Mouse (Mus musculus) ES-Bruce4 (cell line): ENCODE data around the gene Avpr2. TPM values are rescaled to one million over a fixed set of nuclear protein-coding genes. Genes with fewer than 3 reads are reported as not detected.

Experiments used
- H3K27ac ChIP-seq: 2 replicates; pipeline ENCODE4 v1.5.1; 2012; ENCODE audit warnings: low read length, inconsistent platforms; ENCODE audit not compliant: insufficient read depth
- H3K27me3 ChIP-seq: 2 replicates; pipeline ENCODE4 v1.6.1; 2012; ENCODE audit warnings: mild to moderate bottlenecking, low read length, inconsistent platforms; ENCODE audit not compliant: control insufficient read depth, poor library complexity, insufficient read depth, severe bottlenecking
- H3K36me3 ChIP-seq: 2 replicates; pipeline ENCODE4 v1.6.1; 2012; ENCODE audit warnings: inconsistent platforms, mild to moderate bottlenecking, low read length, moderate library complexity; ENCODE audit not compliant: control insufficient read depth, poor library complexity, insufficient read depth, severe bottlenecking
- H3K4me1 ChIP-seq: one replicate; pipeline ENCODE4 v1.8.1; 2011; ENCODE audit warnings: low read length; ENCODE audit not compliant: control insufficient read depth, insufficient read depth
- H3K4me3 ChIP-seq: 2 replicates; pipeline ENCODE4 v1.5.1; 2011; ENCODE audit warnings: low read depth, mild to moderate bottlenecking, low read length
- H3K9ac ChIP-seq: 2 replicates; pipeline ENCODE4 v1.6.1; 2012; ENCODE audit warnings: low read depth, mild to moderate bottlenecking, inconsistent platforms; ENCODE audit not compliant: poor library complexity, severe bottlenecking
- H3K9me3 ChIP-seq: replicated peaks from 2 replicates; pipeline ENCODE4 v1.6.1; 2012; ENCODE audit warnings: mild to moderate bottlenecking, low read length, inconsistent platforms; ENCODE audit not compliant: control insufficient read depth, poor library complexity, insufficient read depth, severe bottlenecking
- CTCF ChIP-seq: IDR thresholded peaks from one replicate; pipeline ENCODE4 v1.8.1; 2011; ENCODE audit warnings: low read depth, low read length
- EP300 ChIP-seq: IDR thresholded peaks from 2 replicates; pipeline ENCODE4 v1.6.1; 2011; ENCODE audit warnings: low read depth, low read length; ENCODE audit not compliant: insufficient read depth
- POLR2A ChIP-seq: IDR thresholded peaks from one replicate; pipeline ENCODE4 v1.8.1; 2011; ENCODE audit warnings: low read length; ENCODE audit not compliant: insufficient read depth
- polyA plus RNA-seq: library from polyadenylated mRNA; stranded (reverse); fragments of >200 nt; gene quantifications from 2 replicates; pipeline ENCODE4 v1.2.4, GENCODE M21; 2011; ENCODE audit warnings: low read depth; ENCODE audit not compliant: missing spikeins, insufficient read depth, insufficient read length

Avpr2 gene
- polyA plus RNA-seq, 1 experiment: not detected

- H3K36me3 ChIP-seq: peaks cover 52% of the 10 kb centered on the region
- no peak overlapping the region for H3K27ac ChIP-seq
- H3K4me3 ChIP-seq: no peak overlapping the region
- H3K9ac ChIP-seq: no peak overlapping the region
- H3K27me3 ChIP-seq: no peaks in the 10 kb centered on the region
- no peaks in the 10 kb centered on the region for H3K4me1 ChIP-seq
- TF ChIP-seq CTCF (no peak), EP300 (no peak), POLR2A (no peak)
- H3K9me3 ChIP-seq: no peaks in the 10 kb centered on the region
Observed at GRCm38 (mm10) chrX:73942294-73942693, 50.4 kb downstream of the Avpr2 start.

Other genes with a start within 250 kb of the Avpr2 start
- gene Pnck, start 232.0 kb upstream of the Avpr2 start, polyA plus RNA-seq: 3.9 and 5.1 TPM in 2 replicates
- gene Slc6a8, start 219.0 kb upstream of the Avpr2 start, polyA plus RNA-seq: 74.8 and 76.8 TPM in 2 replicates
- 120 and 123 TPM in 2 replicates for gene Bcap31, start 175.9 kb upstream of the Avpr2 start, polyA plus RNA-seq
- 8.0 and 10.3 TPM in 2 replicates for gene Abcd1, start 175.5 kb upstream of the Avpr2 start, polyA plus RNA-seq
- gene Plxnb3, start 135.0 kb upstream of the Avpr2 start, polyA plus RNA-seq: not detected in 2 replicates
- gene Srpk3, start 117.7 kb upstream of the Avpr2 start, polyA plus RNA-seq: not detected in 2 replicates
- gene Idh3g, start 105.2 kb upstream of the Avpr2 start, polyA plus RNA-seq: 147 and 151 TPM in 2 replicates
- 108 and 132 TPM in 2 replicates for gene Ssr4, start 105.1 kb upstream of the Avpr2 start, polyA plus RNA-seq
- gene Pdzd4, start 67.1 kb upstream of the Avpr2 start, polyA plus RNA-seq: 22.0 and 24.1 TPM in 2 replicates
- gene L1cam, start 4.0 kb downstream of the Avpr2 start, polyA plus RNA-seq: 3.4 and 4.5 TPM in 2 replicates
- gene Arhgap4, start 29.8 kb downstream of the Avpr2 start, polyA plus RNA-seq: 3.5 and 4.7 TPM in 2 replicates
- 77.1 and 87.9 TPM in 2 replicates for gene Naa10, start 29.8 kb downstream of the Avpr2 start, polyA plus RNA-seq
- gene Renbp, start 38.7 kb downstream of the Avpr2 start, polyA plus RNA-seq: 79.7 and 84.6 TPM in 2 replicates
- gene Hcfc1, start 74.3 kb downstream of the Avpr2 start, polyA plus RNA-seq: 91.4 and 96.4 TPM in 2 replicates
- gene Irak1, start 131.8 kb downstream of the Avpr2 start, polyA plus RNA-seq: 35.1 and 35.4 TPM in 2 replicates
- not detected in 2 replicates for gene Opn1mw, start 235.4 kb downstream of the Avpr2 start, polyA plus RNA-seq
- gene Mecp2, start 243.3 kb downstream of the Avpr2 start, polyA plus RNA-seq: 21.5 and 22.7 TPM in 2 replicates